Mouse (Mus musculus) central nervous system, embryonic 11.5 days (tissue): Measurements from ENCODE around the gene Ptprj. TPM values are rescaled to one million over a fixed set of nuclear protein-coding genes. Genes with fewer than 3 reads are reported as not detected.

Source experiments
- polyA plus RNA-seq: library from polyadenylated mRNA; depleted of rRNA; stranded (reverse); fragments of >200 nt; gene quantifications from 2 replicates; pipeline ENCODE4 v1.2.3, GENCODE M21; 2012; rRNA removed

Gene Ptprj
- 3.9 and 5.0 TPM in 2 replicates for polyA plus RNA-seq

GRCm38 (mm10) chr2:90580236-90581005, at the start of gene Ptprj:
Gene Ptprj, minus strand, starts transcription at chr2:90580647.

DNA sequence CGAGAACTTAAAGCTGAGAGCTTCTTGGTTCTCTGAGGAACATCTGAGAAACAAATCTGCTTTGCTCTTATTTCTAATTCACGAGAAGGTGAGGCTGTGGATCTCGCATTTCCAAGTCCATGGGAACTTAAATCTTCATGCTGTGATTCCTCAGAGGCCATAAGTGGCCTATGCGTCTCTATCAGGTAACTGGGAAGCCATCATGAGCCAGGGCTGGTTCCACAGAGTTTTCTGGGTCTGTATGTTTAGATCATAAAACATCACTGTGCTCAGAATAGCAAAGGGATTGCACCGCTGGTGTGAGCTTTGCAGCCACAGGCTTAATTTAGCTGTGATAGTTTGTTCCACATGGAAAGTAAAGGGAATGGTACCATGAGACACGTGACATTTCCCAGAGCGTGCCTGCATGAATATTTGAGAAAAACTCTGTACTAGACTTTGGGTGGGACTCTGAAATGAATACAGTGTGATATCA, 181.8 kb downstream of the Ptprj start, which contains the start of gene Olfr1274-ps:
Olfr1274-ps (plus strand) TSS at position 51 of the 475 bp plus-strand sequence.

Other genes starting within 250 kb of the Ptprj start
- not detected in 2 replicates for gene Olfr1274-ps, start 182.0 kb downstream of the Ptprj start, polyA plus RNA-seq
- gene Nup160, start 96.6 kb upstream of the Ptprj start, polyA plus RNA-seq = 25.4 and 46.2 TPM in 2 replicates
- gene Fnbp4, start 164.7 kb upstream of the Ptprj start, polyA plus RNA-seq = 108 and 130 TPM in 2 replicates
- gene Agbl2, start 202.1 kb upstream of the Ptprj start, polyA plus RNA-seq = 0.44 and 1.0 TPM in 2 replicates